Mouse (Mus musculus) C2C12 (cell line): ENCODE data around the gene P4ha2. TPM values are rescaled to one million over a fixed set of nuclear protein-coding genes. Genes with fewer than 3 reads are reported as not detected.

Source experiments
- H3K27me3 ChIP-seq: one replicate; pipeline ENCODE4 v1.6.1; 2011; ENCODE audit not compliant: control insufficient read depth, insufficient read depth, insufficient read length
- H3K36me3 ChIP-seq: one replicate; pipeline ENCODE4 v1.6.1; 2011; ENCODE audit not compliant: control insufficient read depth, insufficient read depth
- H3K4me3 ChIP-seq: one replicate; pipeline ENCODE4 v1.5.1; 2011; ENCODE audit warnings: mild to moderate bottlenecking, control low read depth; ENCODE audit not compliant: poor library complexity, insufficient read depth, severe bottlenecking
- H3K79me2 ChIP-seq: one replicate; pipeline ENCODE4 v1.6.1; 2011; ENCODE audit not compliant: control insufficient read depth, insufficient read depth
- H3K79me3 ChIP-seq: one replicate; pipeline ENCODE4 v1.6.1; 2011; ENCODE audit warnings: low read depth, control low read depth
- H3ac ChIP-seq: one replicate; pipeline ENCODE3; 2011; ENCODE audit warnings: low read depth; ENCODE audit not compliant: control insufficient read depth, insufficient read length
- CEBPB ChIP-seq: IDR thresholded peaks from one replicate; pipeline ENCODE4 v1.6.1; 2011; ENCODE audit warnings: low read depth, mild to moderate bottlenecking, control low read depth, moderate library complexity
- CTCF ChIP-seq: IDR thresholded peaks from one replicate; pipeline ENCODE4 v1.5.1; 2011; ENCODE audit not compliant: control insufficient read depth, insufficient read depth, insufficient read length
- FOSL1 ChIP-seq: IDR thresholded peaks from one replicate; pipeline ENCODE4 v1.8.0; 2011; ENCODE audit warnings: mild to moderate bottlenecking, low read length; ENCODE audit not compliant: poor library complexity, insufficient read depth, severe bottlenecking
- MAX ChIP-seq: IDR thresholded peaks from one replicate; pipeline ENCODE4 v1.6.1; 2011; ENCODE audit warnings: mild to moderate bottlenecking, control low read depth
- MYOD1 ChIP-seq: IDR thresholded peaks from one replicate; pipeline ENCODE4 v1.6.1; 2011; ENCODE audit warnings: low read depth; ENCODE audit not compliant: control insufficient read depth, insufficient read length
- MYOG ChIP-seq: IDR thresholded peaks from one replicate; pipeline ENCODE4 v1.6.1; 2011; ENCODE audit not compliant: control insufficient read depth, insufficient read length; ENCODE audit errors: extremely low read depth
- USF1 ChIP-seq: IDR thresholded peaks from one replicate; pipeline ENCODE4 v1.6.1; 2011; ENCODE audit warnings: low read depth, mild to moderate bottlenecking, control low read depth, moderate library complexity
- polyA plus RNA-seq: library from polyadenylated mRNA; unstranded; fragments of >200 nt; fragmentation: generic; extraction: Trizol; gene quantifications from one replicate; pipeline ENCODE4 v1.2.1, GENCODE M21; 2012; ENCODE audit warnings: missing spikeins

P4ha2 gene
- polyA plus RNA-seq, 1 experiment = 26.4 TPM

DNA sequence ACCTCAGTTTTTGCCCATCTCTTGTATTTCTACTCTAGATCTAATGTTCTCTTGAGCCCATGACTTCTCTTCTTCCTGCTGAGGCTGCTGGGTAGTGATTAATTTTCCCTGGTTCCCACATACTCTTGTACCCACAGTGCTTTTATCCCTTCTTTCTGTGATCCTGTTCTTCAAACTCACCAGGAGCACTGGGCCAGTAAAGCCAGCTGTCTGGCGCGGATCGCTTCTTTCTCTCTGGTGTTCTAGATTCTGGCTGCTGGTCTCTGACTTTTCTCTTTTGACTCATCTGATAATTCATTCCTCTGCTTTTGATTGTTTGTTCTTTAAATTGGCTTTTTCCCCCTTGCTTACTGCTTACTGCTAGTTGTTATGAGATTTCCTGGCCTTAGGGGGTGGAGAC lies 14.9 kb downstream of the P4ha2 start:
- H3K79me2 ChIP-seq = no peaks in the 10 kb centered on the region
- no peaks in the 10 kb centered on the region for H3K79me3 ChIP-seq
- TF ChIP-seq CEBPB (no peak), MYOG (no peak)
- H3K4me3 ChIP-seq = no peak overlapping the region
- no peak overlapping the region for H3ac ChIP-seq
- no peaks in the 10 kb centered on the region for H3K27me3 ChIP-seq
- H3K36me3 ChIP-seq = peaks cover 39% of the 10 kb centered on the region

DNA sequence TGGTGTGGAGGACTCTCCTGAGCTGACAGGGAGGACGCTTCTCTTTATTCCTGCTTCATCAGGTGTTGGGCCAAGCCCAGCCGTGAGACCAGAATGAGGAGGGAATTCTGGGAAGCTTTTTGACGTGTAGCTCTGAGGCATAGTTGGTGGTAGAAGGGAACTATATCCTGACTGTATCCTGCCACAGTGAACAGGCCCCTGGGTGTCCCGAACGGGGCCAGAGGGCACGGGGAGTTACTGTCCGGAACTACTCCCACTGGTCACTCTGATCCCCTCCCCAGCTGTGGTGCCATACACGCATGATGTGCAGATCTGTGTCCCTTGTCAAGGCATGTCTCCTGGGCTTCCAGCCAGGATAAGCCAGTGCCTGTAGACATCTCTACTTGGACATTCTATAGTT lies 15.4 kb downstream of the P4ha2 start:
- peaks cover 40% of the 10 kb centered on the region for H3K36me3 ChIP-seq
- TF ChIP-seq MYOG (no peak), USF1 (no peak)
- no peak overlapping the region for H3K4me3 ChIP-seq
- no peaks in the 10 kb centered on the region for H3K79me3 ChIP-seq
- H3ac ChIP-seq = no peak overlapping the region
- no peaks in the 10 kb centered on the region for H3K79me2 ChIP-seq
- no peaks in the 10 kb centered on the region for H3K27me3 ChIP-seq

DNA sequence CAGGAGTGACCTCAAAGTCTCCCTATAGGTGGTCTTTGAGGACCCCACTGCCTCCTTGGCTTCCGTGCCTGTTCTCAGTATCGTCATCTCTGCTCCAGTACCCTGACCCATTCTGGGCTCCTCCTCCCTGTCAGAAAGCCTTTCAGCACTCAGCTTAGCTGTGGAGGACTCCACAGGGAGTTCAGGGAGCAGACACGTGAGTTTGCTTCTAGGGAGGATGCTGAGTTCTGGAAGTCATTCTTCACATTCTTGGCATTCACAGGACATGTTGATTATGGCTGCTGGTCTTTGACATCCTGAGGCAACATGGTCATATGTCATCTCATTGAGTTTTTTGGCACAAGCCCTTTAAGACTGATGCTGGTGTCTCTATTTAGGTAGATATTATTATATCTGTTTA lies 16.0 kb downstream of the P4ha2 start:
- H3K79me2 ChIP-seq = no peaks in the 10 kb centered on the region
- H3K27me3 ChIP-seq = no peaks in the 10 kb centered on the region
- no peak overlapping the region for H3K4me3 ChIP-seq
- H3K36me3 ChIP-seq = peaks cover 33% of the 10 kb centered on the region
- H3K79me3 ChIP-seq = no peaks in the 10 kb centered on the region
- H3ac ChIP-seq = no peak overlapping the region
- no peak for TF ChIP-seq CTCF
- TF ChIP-seq MYOD1 = no peak
- no peak for TF ChIP-seq FOSL1

DNA sequence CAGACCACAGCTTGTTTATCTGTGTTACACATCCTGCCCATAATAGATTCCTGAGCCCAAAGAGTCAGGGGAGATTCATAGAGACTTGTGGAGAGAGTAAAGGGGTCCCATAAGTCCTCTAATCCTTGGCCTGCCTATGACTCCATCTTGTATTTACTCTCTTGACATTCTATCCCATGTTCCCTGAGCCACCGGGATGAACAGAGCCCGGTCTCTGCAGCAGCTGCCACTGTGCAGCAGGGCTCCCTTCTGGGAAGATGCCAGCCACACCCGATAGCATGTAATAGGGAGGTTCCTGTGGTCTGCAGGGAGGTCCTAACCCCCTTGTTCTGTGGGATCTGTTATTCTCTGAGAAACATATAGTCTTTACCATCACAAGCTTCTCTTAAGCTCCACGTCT lies 16.5 kb downstream of the P4ha2 start:
- no peak overlapping the region for H3ac ChIP-seq
- no peaks in the 10 kb centered on the region for H3K79me2 ChIP-seq
- no peak for TF ChIP-seq CTCF
- TF ChIP-seq CEBPB = no peak
- no peak for TF ChIP-seq MYOG
- no peak for TF ChIP-seq USF1
- no peak for TF ChIP-seq MYOD1
- no peak for TF ChIP-seq MAX
- no peak for TF ChIP-seq FOSL1
- no peak overlapping the region for H3K4me3 ChIP-seq
- no peaks in the 10 kb centered on the region for H3K27me3 ChIP-seq
- H3K36me3 ChIP-seq = peaks cover 33% of the 10 kb centered on the region
- no peaks in the 10 kb centered on the region for H3K79me3 ChIP-seq

DNA sequence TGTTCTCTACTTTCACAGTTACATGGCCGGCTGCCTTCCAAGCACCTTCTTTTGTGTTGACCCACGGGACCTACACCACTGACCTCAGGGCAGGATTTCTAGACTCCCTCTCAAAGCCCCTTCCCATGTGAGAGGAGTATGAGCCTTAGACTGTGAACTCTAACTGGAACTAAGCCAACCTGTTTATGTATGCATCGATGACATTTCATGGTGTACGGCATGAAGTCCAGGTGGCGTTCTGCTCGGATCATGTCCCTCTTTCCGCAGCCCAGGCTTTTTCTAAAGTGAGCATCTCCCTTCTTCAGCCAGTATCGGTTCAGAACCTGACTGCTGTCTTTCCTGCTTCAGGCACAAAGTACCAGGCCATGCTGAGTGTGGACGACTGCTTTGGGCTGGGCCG lies 17.2 kb downstream of the P4ha2 start:
- H3K4me3 ChIP-seq = no peak overlapping the region
- H3K27me3 ChIP-seq = no peaks in the 10 kb centered on the region
- no peaks in the 10 kb centered on the region for H3K79me2 ChIP-seq
- TF ChIP-seq FOSL1 (no peak), MYOG (no peak), USF1 (no peak), MYOD1 (no peak), MAX (no peak), CEBPB (no peak), CTCF (no peak)
- H3K36me3 ChIP-seq = peaks cover 29% of the 10 kb centered on the region
- H3K79me3 ChIP-seq = no peaks in the 10 kb centered on the region
- no peak overlapping the region for H3ac ChIP-seq

DNA sequence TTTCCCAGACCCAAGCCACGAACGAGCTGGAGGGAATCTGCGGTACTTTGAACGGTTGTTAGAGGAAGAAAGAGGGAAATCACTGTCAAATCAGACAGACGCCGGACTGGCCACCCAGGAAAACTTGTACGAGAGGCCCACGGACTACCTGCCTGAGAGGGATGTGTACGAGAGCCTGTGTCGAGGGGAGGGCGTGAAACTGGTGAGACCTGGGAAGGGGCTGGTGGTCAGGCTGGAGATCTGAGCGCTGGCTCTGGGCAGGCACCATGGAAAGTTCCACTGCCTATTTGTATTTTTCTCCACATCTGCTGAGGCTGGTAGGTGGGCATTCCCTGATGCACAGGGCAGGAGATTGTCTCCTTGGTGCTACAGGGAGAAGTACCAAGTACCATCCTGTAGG lies 19.2 kb downstream of the P4ha2 start:
- TF ChIP-seq MYOD1 (no peak), CTCF (no peak), CEBPB (no peak), MYOG (no peak), FOSL1 (no peak), MAX (no peak), USF1 (no peak)
- Histone ChIP-seq H3K79me2 (no peaks in the 10 kb centered on the region), H3ac (no peak overlapping the region), H3K79me3 (no peaks in the 10 kb centered on the region), H3K27me3 (no peaks in the 10 kb centered on the region), H3K4me3 (no peak overlapping the region), H3K36me3 (peaks cover 36% of the 10 kb centered on the region)

DNA sequence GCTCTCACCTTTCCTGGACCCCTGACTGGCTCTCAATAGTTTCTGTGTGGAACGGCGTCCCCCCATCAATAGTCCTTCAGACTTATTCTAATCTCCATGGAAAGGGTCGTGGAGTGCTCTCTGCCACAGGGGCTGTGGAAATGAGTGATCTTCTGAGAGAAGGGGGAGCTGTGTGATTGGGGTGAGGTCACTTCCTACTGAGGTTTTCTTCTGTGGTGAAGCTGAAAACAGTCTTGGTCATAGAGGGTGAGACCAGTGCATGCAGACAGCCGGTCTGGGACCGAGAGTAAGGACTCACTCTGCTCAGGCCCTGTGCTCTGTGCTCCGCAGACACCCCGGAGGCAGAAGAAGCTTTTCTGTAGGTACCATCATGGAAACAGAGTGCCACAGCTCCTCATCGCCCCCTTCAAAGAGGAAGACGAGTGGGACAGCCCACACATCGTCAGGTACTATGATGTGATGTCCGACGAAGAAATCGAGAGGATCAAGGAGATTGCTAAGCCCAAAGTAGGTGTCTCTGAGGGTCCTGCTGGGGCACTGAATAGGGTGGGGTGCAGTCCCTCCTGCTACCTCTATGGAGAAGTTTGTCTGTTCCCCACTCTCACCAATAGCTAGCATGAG lies 20.0 kb downstream of the P4ha2 start:
- TF ChIP-seq MAX (no peak), CTCF (no peak), MYOG (no peak), MYOD1 (no peak), USF1 (no peak), FOSL1 (no peak), CEBPB (no peak)

More for the DNA sequence above, 20.0 kb downstream of the P4ha2 start:
- H3ac ChIP-seq = no peak overlapping the region
- H3K27me3 ChIP-seq = no peaks in the 10 kb centered on the region
- H3K79me3 ChIP-seq = no peaks in the 10 kb centered on the region
- no peaks in the 10 kb centered on the region for H3K79me2 ChIP-seq
- peaks cover 33% of the 10 kb centered on the region for H3K36me3 ChIP-seq
- H3K4me3 ChIP-seq = no peak overlapping the region
